Mouse (Mus musculus): ENCODE data around the gene Cysltr2. TPM values are rescaled to one million over a fixed set of nuclear protein-coding genes. Genes with fewer than 3 reads are reported as not detected.

Gene Cysltr2
- polyA plus RNA-seq, 1 experiment from 2014 or later = not detected

DNA sequence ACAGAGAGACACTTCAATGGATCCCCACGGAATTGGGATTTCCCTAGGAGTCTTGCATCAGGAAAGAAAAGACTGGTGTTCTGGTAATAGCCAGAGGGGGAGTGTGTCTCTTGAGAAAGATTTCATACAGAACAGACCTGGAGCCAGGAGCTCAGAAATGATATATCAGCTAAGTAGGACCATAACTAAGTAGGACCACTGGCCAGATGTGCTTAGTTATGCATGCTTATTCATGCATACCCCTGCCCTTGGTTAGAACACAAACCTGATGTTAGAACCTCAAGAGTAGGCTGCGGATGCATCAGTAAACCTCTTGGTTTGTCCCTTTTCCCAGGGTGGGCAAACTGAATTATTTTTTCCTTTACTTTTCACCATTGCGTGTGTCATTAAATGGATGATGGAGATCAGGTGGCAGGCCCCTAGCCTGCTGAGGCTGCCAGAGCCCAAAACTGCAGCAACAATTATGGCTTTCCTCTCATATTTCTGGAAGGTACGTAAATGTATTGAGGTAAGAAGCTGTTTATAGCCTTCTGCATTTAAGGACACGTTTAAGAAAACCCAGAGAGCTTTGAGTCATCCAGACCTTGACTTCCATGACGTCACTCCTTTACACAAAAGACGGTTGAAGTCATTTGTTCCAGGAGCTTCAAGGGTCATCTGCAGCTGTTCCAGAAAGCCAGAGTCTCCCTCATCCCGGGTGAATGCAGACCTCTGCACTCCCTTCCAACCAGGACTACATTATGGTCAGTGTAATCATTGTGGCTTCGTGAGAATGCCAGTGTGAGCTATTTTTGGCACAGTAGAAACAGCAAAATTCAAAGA, 35.0 kb downstream of the Cysltr2 start:
- ATAC-seq (ENCODE audit: low FRiP score) (no peak), DNase-seq (ENCODE audit: low spot score, missing footprints) (no peak)
- Histone ChIP-seq H3K9ac (ENCODE audit: low read length) (no peak overlapping the region), H3K4me3 (ENCODE audit: low read depth, low read length) (no peak overlapping the region), H3K4me2 (no peak overlapping the region), H3K9me3 (ENCODE audit: control insufficient read depth, low read length) (no peaks in the 10 kb centered on the region), H3K27ac (ENCODE audit: low read depth, low read length) (no peak overlapping the region), H3K36me3 (ENCODE audit: control insufficient read depth, insufficient read depth, low read length) (no peaks in the 10 kb centered on the region), H3K27me3 (ENCODE audit: control insufficient read depth, insufficient read depth, low read length) (no peaks in the 10 kb centered on the region), H3K4me1 (ENCODE audit: control insufficient read depth, insufficient read depth, low read length) (no peaks in the 10 kb centered on the region)
- 74% methylated on average over 9 of the region's 9 CpGs for WGBS

GRCm38 (mm10) chr14:73001814-73002213, 47.1 kb downstream of the Cysltr2 start:
- Histone ChIP-seq H3K36me3 (ENCODE audit: control insufficient read depth, insufficient read depth, low read length) (no peaks in the 10 kb centered on the region), H3K27me3 (ENCODE audit: control insufficient read depth, insufficient read depth, low read length) (no peaks in the 10 kb centered on the region), H3K9ac (ENCODE audit: low read length) (no peak overlapping the region), H3K4me3 (ENCODE audit: low read depth, low read length) (no peak overlapping the region), H3K27ac (ENCODE audit: low read depth, low read length) (no peak overlapping the region), H3K9me3 (ENCODE audit: control insufficient read depth, low read length) (no peaks in the 10 kb centered on the region), H3K4me1 (ENCODE audit: control insufficient read depth, insufficient read depth, low read length) (peaks cover 3% of the 10 kb centered on the region; the same call in 1 of the 2 replicates), H3K4me2 (no peak overlapping the region)
- ATAC-seq (ENCODE audit: low FRiP score) (no peak), DNase-seq (ENCODE audit: low spot score, missing footprints) (no peak)
- WGBS = 91% methylated on average over 4 of the region's 4 CpGs

DNA sequence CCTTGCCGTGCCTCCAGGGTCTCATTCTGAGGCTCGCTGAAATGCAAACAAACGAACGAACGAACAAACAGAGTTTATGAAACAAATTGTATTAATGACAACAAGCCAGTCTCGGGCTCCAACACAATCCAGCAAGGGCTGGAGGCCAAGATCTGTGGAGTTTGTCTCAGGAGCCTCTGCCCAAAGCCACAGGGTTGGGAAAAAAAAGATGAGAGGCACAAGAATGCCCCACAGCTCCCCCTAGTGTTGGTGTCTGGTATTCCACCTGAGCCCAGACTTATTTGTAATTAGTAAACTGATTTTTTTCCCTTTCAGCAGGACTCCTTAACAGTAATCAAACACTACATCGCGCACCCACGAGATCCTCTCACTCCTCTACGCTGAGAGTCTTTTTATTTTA, 48.6 kb downstream of the Cysltr2 start:
- WGBS = 58% methylated on average over 10 of the region's 10 CpGs
- Histone ChIP-seq H3K9ac (ENCODE audit: low read length) (no peak overlapping the region), H3K4me3 (ENCODE audit: low read depth, low read length) (no peak overlapping the region), H3K36me3 (ENCODE audit: control insufficient read depth, insufficient read depth, low read length) (no peaks in the 10 kb centered on the region), H3K27me3 (ENCODE audit: control insufficient read depth, insufficient read depth, low read length) (no peaks in the 10 kb centered on the region), H3K4me2 (no peak overlapping the region), H3K9me3 (ENCODE audit: control insufficient read depth, low read length) (no peaks in the 10 kb centered on the region), H3K4me1 (ENCODE audit: control insufficient read depth, insufficient read depth, low read length) (peaks cover 3% of the 10 kb centered on the region; the same call in 1 of the 2 replicates), H3K27ac (ENCODE audit: low read depth, low read length) (no peak overlapping the region)
- DNase-seq (ENCODE audit: low spot score, missing footprints) = peak; percentile 97
- no peak for ATAC-seq (ENCODE audit: low FRiP score)

DNA sequence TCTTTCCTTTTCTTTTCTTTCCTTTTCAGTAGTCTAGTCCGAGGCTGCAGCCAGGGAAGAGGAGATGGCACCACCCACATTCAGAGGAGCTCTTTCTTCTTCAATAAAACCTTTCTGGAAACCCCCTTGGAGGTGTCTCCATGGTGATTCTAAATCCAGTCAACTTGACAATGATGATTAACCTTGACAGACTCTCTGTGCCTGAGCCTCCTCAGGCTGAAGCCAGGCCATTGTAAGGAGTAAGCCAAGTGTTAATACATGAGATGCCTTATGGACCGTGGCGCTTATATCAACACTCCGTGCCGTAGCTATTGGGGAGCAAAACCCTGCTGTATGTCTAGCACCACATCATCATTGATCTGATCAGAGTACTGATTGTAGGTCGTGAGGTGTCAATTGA, 50.8 kb downstream of the Cysltr2 start:
- no peak overlapping the region for H3K4me3 ChIP-seq (ENCODE audit: low read depth, low read length)
- peaks cover 3% of the 10 kb centered on the region; the same call in 1 of the 2 replicates for H3K4me1 ChIP-seq (ENCODE audit: control insufficient read depth, insufficient read depth, low read length)
- H3K4me2 ChIP-seq = no peak overlapping the region
- no peak overlapping the region for H3K9ac ChIP-seq (ENCODE audit: low read length)
- ATAC-seq (ENCODE audit: low FRiP score) (peak; percentile 72), DNase-seq (ENCODE audit: low spot score, missing footprints) (peak; percentile 86)
- H3K27ac ChIP-seq (ENCODE audit: low read depth, low read length) = no peak overlapping the region
- H3K9me3 ChIP-seq (ENCODE audit: control insufficient read depth, low read length) = no peaks in the 10 kb centered on the region
- no peaks in the 10 kb centered on the region for H3K27me3 ChIP-seq (ENCODE audit: control insufficient read depth, insufficient read depth, low read length)
- H3K36me3 ChIP-seq (ENCODE audit: control insufficient read depth, insufficient read depth, low read length) = no peaks in the 10 kb centered on the region
- WGBS = 23% methylated on average over 6 of the region's 6 CpGs

- H3K4me3 ChIP-seq (ENCODE audit: low read depth, low read length) = no peak overlapping the region
- 0 out of 2 replicates have a peak, but pooled peaks cover 3% of the 10 kb centered on the region for H3K4me1 ChIP-seq (ENCODE audit: control insufficient read depth, insufficient read depth, low read length)
- no peak overlapping the region for H3K27ac ChIP-seq (ENCODE audit: low read depth, low read length)
- H3K9ac ChIP-seq (ENCODE audit: low read length) = no peak overlapping the region
- H3K9me3 ChIP-seq (ENCODE audit: control insufficient read depth, low read length) = no peaks in the 10 kb centered on the region
- DNase-seq (ENCODE audit: low spot score, missing footprints) = no peak
- no peak for ATAC-seq (ENCODE audit: low FRiP score)
- H3K36me3 ChIP-seq (ENCODE audit: control insufficient read depth, insufficient read depth, low read length) = no peaks in the 10 kb centered on the region
- 87% methylated on average over 2 of the region's 2 CpGs for WGBS
- no peaks in the 10 kb centered on the region for H3K27me3 ChIP-seq (ENCODE audit: control insufficient read depth, insufficient read depth, low read length)
- no peak overlapping the region for H3K4me2 ChIP-seq
These were observed 62.9 kb downstream of the Cysltr2 start for GRCm38 (mm10) chr14:72986044-72986443.

DNA sequence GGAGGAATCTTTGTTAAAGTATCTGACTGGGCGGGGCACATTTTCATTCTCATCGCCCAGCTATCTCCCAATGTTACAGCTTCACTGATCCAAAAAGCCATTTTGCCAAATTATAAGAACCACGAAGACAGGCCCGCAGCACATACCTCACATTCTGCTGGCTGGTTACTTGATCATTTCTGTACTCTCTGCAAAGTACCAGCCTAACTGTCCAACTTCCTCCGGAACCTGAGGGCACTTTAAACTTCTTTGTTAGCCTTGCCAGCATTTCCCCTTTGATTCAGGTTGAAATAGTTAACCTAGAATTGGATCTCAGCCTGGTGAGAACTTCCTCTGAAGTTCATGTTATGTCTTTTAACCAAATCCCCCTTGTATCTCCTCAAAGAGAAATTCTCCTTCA, 63.8 kb downstream of the Cysltr2 start:
- no peaks in the 10 kb centered on the region for H3K36me3 ChIP-seq (ENCODE audit: control insufficient read depth, insufficient read depth, low read length)
- H3K4me1 ChIP-seq (ENCODE audit: control insufficient read depth, insufficient read depth, low read length) = 0 out of 2 replicates have a peak, but pooled peaks cover 3% of the 10 kb centered on the region
- ATAC-seq (ENCODE audit: low FRiP score) = no peak
- WGBS = 89% methylated on average over 5 of the region's 5 CpGs
- H3K9me3 ChIP-seq (ENCODE audit: control insufficient read depth, low read length) = no peaks in the 10 kb centered on the region
- H3K4me3 ChIP-seq (ENCODE audit: low read depth, low read length) = no peak overlapping the region
- no peak overlapping the region for H3K4me2 ChIP-seq
- no peak overlapping the region for H3K27ac ChIP-seq (ENCODE audit: low read depth, low read length)
- H3K27me3 ChIP-seq (ENCODE audit: control insufficient read depth, insufficient read depth, low read length) = no peaks in the 10 kb centered on the region
- H3K9ac ChIP-seq (ENCODE audit: low read length) = no peak overlapping the region
- DNase-seq (ENCODE audit: low spot score, missing footprints) = no peak

GRCm38 (mm10) chr14:72983456-72983855, 65.5 kb downstream of the Cysltr2 start:
- H3K4me2 ChIP-seq = peak overlapping the region; percentile 23; the same call in 1 of the 2 replicates
- H3K9me3 ChIP-seq (ENCODE audit: control insufficient read depth, low read length) = no peaks in the 10 kb centered on the region
- DNase-seq (ENCODE audit: low spot score, missing footprints) (peak; percentile 96), ATAC-seq (ENCODE audit: low FRiP score) (peak; percentile 88)
- peak overlapping the region; percentile 36; the same call in 1 of the 2 replicates for H3K9ac ChIP-seq (ENCODE audit: low read length)
- H3K36me3 ChIP-seq (ENCODE audit: control insufficient read depth, insufficient read depth, low read length) = no peaks in the 10 kb centered on the region
- 0 out of 2 replicates have a peak, but pooled peaks cover 3% of the 10 kb centered on the region for H3K4me1 ChIP-seq (ENCODE audit: control insufficient read depth, insufficient read depth, low read length)
- H3K27me3 ChIP-seq (ENCODE audit: control insufficient read depth, insufficient read depth, low read length) = no peaks in the 10 kb centered on the region
- H3K4me3 ChIP-seq (ENCODE audit: low read depth, low read length) = no peak overlapping the region
- no peak overlapping the region for H3K27ac ChIP-seq (ENCODE audit: low read depth, low read length)
- 16% methylated on average over 11 of the region's 11 CpGs for WGBS

- DNase-seq (ENCODE audit: low spot score, missing footprints) = peak; percentile 84
- 75% methylated on average over 12 of the region's 12 CpGs for WGBS
- peak; percentile 25; the same call in 1 of the 2 replicates for ATAC-seq (ENCODE audit: low FRiP score)
- no peaks in the 10 kb centered on the region for H3K9me3 ChIP-seq (ENCODE audit: control insufficient read depth, low read length)
- H3K4me1 ChIP-seq (ENCODE audit: control insufficient read depth, insufficient read depth, low read length) = 0 out of 2 replicates have a peak, but pooled peaks cover 3% of the 10 kb centered on the region
- H3K27me3 ChIP-seq (ENCODE audit: control insufficient read depth, insufficient read depth, low read length) = no peaks in the 10 kb centered on the region
- no peak overlapping the region for H3K27ac ChIP-seq (ENCODE audit: low read depth, low read length)
- no peak overlapping the region for H3K4me3 ChIP-seq (ENCODE audit: low read depth, low read length)
- no peaks in the 10 kb centered on the region for H3K36me3 ChIP-seq (ENCODE audit: control insufficient read depth, insufficient read depth, low read length)
- peak overlapping the region; percentile 36; the same call in 1 of the 2 replicates for H3K9ac ChIP-seq (ENCODE audit: low read length)
- H3K4me2 ChIP-seq = peak overlapping the region; percentile 23; the same call in 1 of the 2 replicates
These were observed 65.9 kb downstream of the Cysltr2 start for GRCm38 (mm10) chr14:72982981-72983436.

DNA sequence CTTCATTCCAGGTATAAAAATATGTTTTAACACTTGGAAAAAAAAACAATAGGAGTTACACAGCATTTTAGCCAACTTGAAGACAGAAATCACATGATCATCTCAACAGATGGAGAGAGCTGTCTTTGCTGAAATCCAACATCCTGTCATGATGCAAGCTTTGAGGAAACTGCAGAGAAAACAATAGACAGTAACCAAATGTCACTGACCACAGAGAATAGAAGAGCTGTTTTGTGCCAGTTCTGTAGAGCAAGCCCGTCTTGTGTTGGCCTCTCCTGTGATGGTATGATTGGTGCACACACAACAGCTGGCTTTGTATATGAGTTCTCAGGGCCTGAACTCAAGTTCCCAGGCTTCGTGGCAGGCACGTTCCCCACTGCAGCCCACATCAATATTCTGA, 68.2 kb downstream of the Cysltr2 start:
- Histone ChIP-seq H3K9me3 (ENCODE audit: control insufficient read depth, low read length) (no peaks in the 10 kb centered on the region), H3K36me3 (ENCODE audit: control insufficient read depth, insufficient read depth, low read length) (no peaks in the 10 kb centered on the region), H3K9ac (ENCODE audit: low read length) (no peak overlapping the region), H3K27me3 (ENCODE audit: control insufficient read depth, insufficient read depth, low read length) (no peaks in the 10 kb centered on the region), H3K4me3 (ENCODE audit: low read depth, low read length) (no peak overlapping the region), H3K4me2 (no peak overlapping the region), H3K4me1 (ENCODE audit: control insufficient read depth, insufficient read depth, low read length) (0 out of 2 replicates have a peak, but pooled peaks cover 3% of the 10 kb centered on the region), H3K27ac (ENCODE audit: low read depth, low read length) (no peak overlapping the region)
- ATAC-seq (ENCODE audit: low FRiP score) (no peak), DNase-seq (ENCODE audit: low spot score, missing footprints) (no peak)
- WGBS = 80% methylated on average over 3 of the region's 3 CpGs
